Mouse (Mus musculus) layer of hippocampus, adult 2 months (tissue): Measurements from ENCODE around the gene Vmn1r171. TPM values are rescaled to one million over a fixed set of nuclear protein-coding genes. Genes with fewer than 3 reads are reported as not detected.
"Not testable (repeated sequence)": the region's sequence is repeated elsewhere in the genome, so short reads cannot be mapped to it uniquely, and the experiment has no call there.

Experiments used
- DNase-seq, 2 experiments: peaks; one replicate each; pipeline ENCODE4 v3.0.0; 2022; ENCODE audit warnings: low spot score in 2 of 2
- H3K27ac ChIP-seq: fragments of 200-600 bp; 2 replicates; pipeline ENCODE4 v1.8.1; 2022
- H3K4me3 ChIP-seq: fragments of 200-600 bp; 2 replicates; pipeline ENCODE4 v1.8.1; 2022; ENCODE audit warnings: mild to moderate bottlenecking
- CTCF ChIP-seq: fragments of 200-600 bp; conservative IDR thresholded peaks from 2 replicates; pipeline ENCODE4 v1.8.1; 2022; ENCODE audit warnings: antibody characterized with exemption, mild to moderate bottlenecking, moderate library complexity
- long read RNA-seq, 2 experiments: library from polyadenylated mRNA; stranded (forward); transcript quantifications; one replicate each; pipeline ENCODE4 v2.0.0; 2021; ENCODE audit warnings: borderline mapping rate in 2 of 2
- total RNA-seq, 2 experiments: library from RNA; stranded (reverse); gene quantifications; 2 replicates each; pipeline ENCODE4 v1.2.3; 2021

Vmn1r171 gene
- total RNA-seq: not detected
- long read RNA-seq, experiment 1: 0 reads
- long read RNA-seq, experiment 2: 0 reads

DNA sequence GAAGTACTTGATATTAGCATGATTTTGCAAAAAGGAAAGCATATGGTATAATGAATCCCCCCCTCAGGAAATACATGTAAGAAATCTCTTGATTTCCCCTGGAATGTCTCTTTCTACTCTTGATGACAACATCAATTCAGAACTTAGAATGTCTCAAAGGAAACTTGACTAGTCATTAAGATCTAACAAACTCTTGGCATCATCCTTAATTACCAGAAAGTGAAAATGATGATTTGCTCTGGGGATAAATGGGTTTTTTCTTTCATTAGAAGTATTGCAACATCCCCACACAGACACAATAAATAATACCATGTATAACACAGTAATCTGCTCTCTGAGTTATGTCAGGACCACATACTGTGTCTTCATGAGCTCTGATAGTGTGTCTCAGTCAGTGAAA is at the start of gene Vmn1r171:
Gene Vmn1r171 (plus strand): TSS at position 301 of the 400 bp plus-strand sequence.
- no peak within 1 kb of the TSS for H3K4me3 ChIP-seq
- H3K27ac ChIP-seq: no peak within 1 kb of the TSS
- TF ChIP-seq CTCF: no peak
- no peak for DNase-seq

DNA sequence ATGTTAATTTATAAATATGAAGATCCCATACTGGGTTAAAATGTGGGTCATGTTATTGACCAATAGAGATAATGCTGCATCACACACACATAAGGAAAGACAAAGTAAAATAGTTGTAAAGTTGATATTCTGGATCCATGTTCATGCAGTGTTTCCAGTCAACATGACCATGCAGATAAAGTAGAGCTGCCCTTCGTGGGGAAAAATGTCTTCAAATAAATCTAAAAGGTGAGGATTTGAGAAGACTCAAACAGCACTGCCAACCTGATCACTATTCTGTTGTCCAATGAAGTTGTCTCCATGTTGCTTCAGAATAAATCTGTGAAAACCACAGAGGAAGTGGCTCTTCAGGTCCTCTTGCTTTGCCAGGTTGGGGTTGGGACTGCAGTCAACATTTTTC is 24.6 kb upstream of the Vmn1r171 start, which contains the start of gene Vmn1r170:
Gene Vmn1r170 (plus strand): TSS at position 301 of the 400 bp plus-strand sequence.
- H3K4me3 ChIP-seq, H3K27ac ChIP-seq, DNase-seq: not testable (repeated sequence)

DNA sequence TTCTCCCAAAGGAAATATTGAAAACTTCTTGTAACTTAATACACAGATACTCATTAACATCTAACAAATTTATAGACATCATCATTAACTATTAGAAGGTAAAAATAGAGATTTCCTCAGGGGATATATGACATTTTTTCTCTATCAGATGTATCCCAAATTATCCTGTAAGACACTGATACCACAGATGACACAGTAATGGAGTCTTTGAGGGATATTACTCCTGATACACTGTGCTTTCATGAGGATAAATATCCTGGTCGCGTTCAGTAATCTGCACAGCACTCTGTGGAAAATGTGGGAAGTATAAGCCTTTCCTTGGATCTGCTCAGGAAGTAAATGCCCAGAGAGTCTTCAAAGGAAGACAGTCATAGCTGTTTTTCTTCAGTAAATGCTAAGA is 27.5 kb downstream of the Vmn1r171 start, which contains the start of gene Vmn1r172:
Gene Vmn1r172 (plus strand): TSS at position 301 of the 400 bp plus-strand sequence.
- no peak for DNase-seq
- no peak within 1 kb of the TSS for H3K4me3 ChIP-seq
- no peak for TF ChIP-seq CTCF

More for the DNA sequence above, 27.5 kb downstream of the Vmn1r171 start, which contains the start of gene Vmn1r172:
- H3K27ac ChIP-seq: no peak within 1 kb of the TSS

Other genes starting within 250 kb of the Vmn1r171 start
- gene Nlrp5, start 244.8 kb upstream of the Vmn1r171 start, total RNA-seq: not detected
- not detected for gene Vmn1r167, start 123.5 kb upstream of the Vmn1r171 start, total RNA-seq
- gene Vmn1r168, start 91.0 kb upstream of the Vmn1r171 start, total RNA-seq: not detected
- gene Vmn1r169, start 55.2 kb upstream of the Vmn1r171 start, total RNA-seq: not detected
- not detected for gene Vmn1r170, start 24.5 kb upstream of the Vmn1r171 start, total RNA-seq
- not detected for gene Vmn1r172, start 27.6 kb downstream of the Vmn1r171 start, total RNA-seq
- not detected for gene Vmn1r173, start 70.0 kb downstream of the Vmn1r171 start, total RNA-seq
- not detected for gene Vmn1r174, start 121.5 kb downstream of the Vmn1r171 start, total RNA-seq
- not detected for gene Vmn1r175, start 179.9 kb downstream of the Vmn1r171 start, total RNA-seq
- gene Vmn1r176, start 206.7 kb downstream of the Vmn1r171 start, total RNA-seq: not detected
- not detected for gene Vmn1r177, start 235.7 kb downstream of the Vmn1r171 start, total RNA-seq